16 mouse cellular contexts compared by ENCODE assay signal in the genomic region with DNA sequence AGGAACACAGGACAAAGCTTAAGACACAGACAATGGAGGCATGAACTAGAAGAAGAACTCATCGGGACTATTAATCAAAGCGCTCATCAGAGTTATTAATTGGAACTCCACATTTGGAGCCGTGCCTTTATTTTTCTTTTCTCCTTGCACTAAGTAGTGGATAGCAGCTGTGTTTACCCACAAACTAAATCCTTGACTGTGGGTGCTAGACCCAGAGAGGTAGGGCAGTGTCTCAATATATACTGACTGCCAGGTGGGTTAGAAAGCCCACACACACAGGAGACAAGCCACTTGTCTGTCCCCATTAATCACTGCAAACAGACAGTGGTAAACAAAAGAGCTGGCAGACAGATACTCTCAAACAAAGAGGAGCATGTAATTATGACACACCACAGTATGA.
"Had no signal": no experiment of that assay in that cellular context is flagged by ENCODE, and none has a peak within 500 bp of the region (broad histone marks: within the 10 kb centered on the region; RNA-seq: fewer than 3 reads in every experiment).

No protein-coding gene starts in this region.

- H3K4me1 ChIP-seq: neural tube, embryonic 15.5 days had no signal

- H3K27me3 ChIP-seq: limb, embryonic 15.5 days; liver, embryonic 12.5 days; neural tube, embryonic 15.5 days had no signal

- H3K4me2 ChIP-seq: limb, embryonic 15.5 days; liver, embryonic 12.5 days; lung, embryonic 14.5 days; neural tube, embryonic 15.5 days had no signal

- H3K9me3 ChIP-seq: limb, embryonic 15.5 days; liver, embryonic 12.5 days; midbrain, embryonic 10.5 days; neural tube, embryonic 15.5 days had no signal

- H3K4me3 ChIP-seq: layer of hippocampus, adult 2 months; limb, embryonic 15.5 days; liver, embryonic 12.5 days; midbrain, embryonic 10.5 days; myocyte; neural tube, embryonic 15.5 days had no signal

- H3K36me3 ChIP-seq: limb, embryonic 15.5 days; midbrain, embryonic 10.5 days; neural tube, embryonic 15.5 days had no signal

- H3K27ac ChIP-seq: layer of hippocampus, adult 2 months; limb, embryonic 15.5 days; liver, embryonic 12.5 days; midbrain, embryonic 10.5 days; neural tube, embryonic 15.5 days had no signal

- H3K9ac ChIP-seq: limb, embryonic 15.5 days; liver, embryonic 12.5 days; lung, embryonic 14.5 days; neural tube, embryonic 15.5 days had no signal

- ATAC-seq: liver, embryonic 12.5 days had no signal

- DNase-seq: kidney, postnatal 10 days; kidney, postnatal 4 days; lung, embryonic 14.5 days; lung, postnatal 10 days; lung, postnatal 4 days; midbrain, embryonic 14.5 days; right cerebral cortex, postnatal 4 days; spleen, adult 18-20 months; thymus, adult 18-20 months; thymus, postnatal 14 days had no signal
